Mouse (Mus musculus) WW6 (cell line): Measurements from ENCODE around the gene Rabggta.

Experiments used
- DNase-seq: peaks from one replicate; pipeline ENCODE4 v3.0.0-alpha.2; 2013; ENCODE audit warnings: low read depth, low spot score

Gene Rabggta

DNA sequence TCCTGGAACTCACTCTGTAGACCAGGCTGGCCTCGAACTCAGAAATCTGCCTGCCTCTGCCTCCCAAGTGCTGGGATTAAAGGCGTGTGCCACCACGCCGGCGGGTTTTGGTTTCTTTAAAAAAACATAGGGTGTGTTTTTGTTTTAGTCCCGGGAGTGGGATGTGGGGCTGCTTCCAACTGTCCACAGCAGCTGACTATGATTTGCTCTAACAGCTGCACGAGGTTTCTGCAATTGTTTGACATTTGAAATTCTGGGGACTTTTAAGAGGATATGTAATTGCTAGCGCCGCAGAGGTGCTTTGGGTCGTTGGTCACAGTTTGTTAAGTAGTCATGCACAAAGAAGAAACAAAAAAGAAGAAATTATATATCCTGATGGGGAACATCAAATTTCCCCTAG is 32.6 kb downstream of the Rabggta start:
- DNase-seq = no peak

DNA sequence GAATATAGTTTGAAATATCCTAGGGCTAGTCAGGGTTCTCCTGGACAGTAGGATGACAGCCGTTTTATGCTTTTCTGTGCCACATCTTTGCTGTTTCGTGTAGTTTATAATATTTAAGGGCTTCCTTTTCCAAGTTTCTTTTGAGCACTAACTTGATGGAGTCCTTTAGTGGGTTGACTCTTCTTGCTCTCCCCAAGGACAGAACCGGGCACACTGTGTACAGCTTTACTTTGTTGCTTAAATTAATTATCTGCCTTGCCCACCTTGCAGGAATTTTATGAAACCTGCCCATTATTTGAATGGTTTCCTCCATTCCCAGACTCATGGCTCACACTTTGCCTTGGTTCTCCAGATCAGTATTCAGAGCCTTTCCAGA is 40.0 kb downstream of the Rabggta start:
- DNase-seq = no peak

- DNase-seq = peak; percentile 96
Measured at GRCm38 (mm10) chr14:55681160-55682117, 40.6 kb downstream of the Rabggta start, which contains the start of gene Tinf2. TSS of gene Tinf2 (minus strand) at chr14:55681820.

GRCm38 (mm10) chr14:55677615-55678014 is 44.4 kb downstream of the Rabggta start:
- no peak for DNase-seq

- DNase-seq = no peak
Measured at GRCm38 (mm10) chr14:55672741-55673060, 49.4 kb downstream of the Rabggta start.

DNA sequence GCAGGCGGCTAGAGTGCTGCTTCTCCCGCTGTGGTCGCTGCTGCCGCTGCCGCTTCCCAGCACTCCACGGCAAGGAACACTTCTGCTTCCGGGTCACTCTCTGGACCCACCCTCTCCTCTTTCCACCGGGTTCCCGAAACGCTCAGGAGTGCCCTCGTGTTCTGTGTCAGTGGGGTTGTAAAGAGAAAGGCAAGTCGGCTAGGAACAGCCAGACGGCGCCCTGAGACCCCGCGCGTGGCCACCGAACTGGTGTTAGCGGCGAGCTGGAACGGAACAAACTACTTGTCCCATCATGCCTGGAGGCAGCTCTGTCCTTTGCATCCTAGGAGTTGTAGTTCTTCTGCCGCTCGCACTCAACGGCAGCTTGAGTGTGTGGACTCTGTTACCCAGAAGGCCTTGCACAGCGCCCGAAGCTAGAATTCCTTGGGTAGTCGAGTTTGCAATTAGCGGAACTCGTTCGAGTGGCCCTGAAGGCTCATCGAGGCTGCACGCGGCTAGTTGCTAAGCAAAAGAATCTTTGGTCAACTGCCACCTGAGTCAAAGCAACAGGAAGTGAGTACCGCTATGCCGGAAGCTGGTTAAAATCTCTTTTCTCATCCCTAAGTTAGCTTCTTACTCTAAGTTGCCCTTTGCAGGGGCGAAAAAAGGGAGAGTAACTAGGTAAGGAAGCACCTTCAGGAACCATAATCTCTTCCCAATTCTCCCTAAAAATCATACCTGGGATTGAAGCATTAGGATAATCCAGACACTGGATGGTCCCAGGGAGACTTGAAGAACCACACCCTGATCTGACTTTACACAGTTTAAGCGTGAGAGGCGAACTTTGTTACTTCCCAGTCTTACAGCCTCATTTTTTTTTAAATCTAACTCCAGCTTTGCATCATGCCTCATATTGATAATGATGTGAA is 50.0 kb downstream of the Rabggta start, which contains the start of the genes Gmpr2 and Nedd8:
Gmpr2 (plus strand) TSS at position 109 of the 908 bp plus-strand sequence.
Nedd8 (minus strand) TSS at position 292 of the 908 bp plus-strand sequence.
- DNase-seq = peak; percentile 95

- DNase-seq = no peak
Measured at GRCm38 (mm10) chr14:55671486-55671832, 50.6 kb downstream of the Rabggta start.
